Mouse (Mus musculus) bone marrow, adult 2 months (tissue): Measurements from ENCODE around the gene Homer2. TPM values are rescaled to one million over a fixed set of nuclear protein-coding genes. Genes with fewer than 3 reads are reported as not detected.

ENCODE experiments used
- H3K27ac ChIP-seq: fragments of 200-500 bp; 2 replicates; pipeline ENCODE4 v1.5.1; 2012; ENCODE audit warnings: low read depth, mild to moderate bottlenecking, control low read depth, inconsistent platforms, low read length; ENCODE audit not compliant: control insufficient read depth, poor library complexity, insufficient read depth
- H3K4me1 ChIP-seq: fragments of 200-500 bp; 2 replicates; pipeline ENCODE4 v1.6.1; 2011; ENCODE audit warnings: low read length; ENCODE audit not compliant: control insufficient read depth, insufficient read depth
- H3K4me3 ChIP-seq: fragments of 200-500 bp; replicated peaks from 2 replicates; pipeline ENCODE3; 2011; ENCODE audit warnings: mild to moderate bottlenecking, low read depth, low read length, control low read depth; ENCODE audit not compliant: control insufficient read depth
- CTCF ChIP-seq: fragments of 200-500 bp; IDR thresholded peaks from 2 replicates; pipeline ENCODE4 v1.5.1; 2011; ENCODE audit warnings: low read length, control low read depth; ENCODE audit not compliant: control insufficient read depth, insufficient read depth
- POLR2A ChIP-seq: fragments of 200-500 bp; IDR thresholded peaks from 2 replicates; pipeline ENCODE4 v1.6.1; 2011; ENCODE audit warnings: low read depth, mild to moderate bottlenecking, control low read depth, low read length, borderline replicate concordance; ENCODE audit not compliant: control insufficient read depth
- WGBS: fragments of 180-500 bp; shearing (Covaris S2); methylation state at CpG from one replicate; pipeline ENCODE4 v1.1.7; 2018; 5-methylcytosine and 5-hydroxymethylcytosine counted together
- polyA plus RNA-seq: library from polyadenylated mRNA; stranded (reverse); fragments of >200 nt; gene quantifications from 2 replicates; pipeline ENCODE4 v1.2.4, GENCODE M21; 2011; ENCODE audit warnings: low replicate concordance; ENCODE audit not compliant: missing spikeins, insufficient read depth, insufficient read length

Gene Homer2
- polyA plus RNA-seq, 1 experiment, result 2.1 TPM

DNA sequence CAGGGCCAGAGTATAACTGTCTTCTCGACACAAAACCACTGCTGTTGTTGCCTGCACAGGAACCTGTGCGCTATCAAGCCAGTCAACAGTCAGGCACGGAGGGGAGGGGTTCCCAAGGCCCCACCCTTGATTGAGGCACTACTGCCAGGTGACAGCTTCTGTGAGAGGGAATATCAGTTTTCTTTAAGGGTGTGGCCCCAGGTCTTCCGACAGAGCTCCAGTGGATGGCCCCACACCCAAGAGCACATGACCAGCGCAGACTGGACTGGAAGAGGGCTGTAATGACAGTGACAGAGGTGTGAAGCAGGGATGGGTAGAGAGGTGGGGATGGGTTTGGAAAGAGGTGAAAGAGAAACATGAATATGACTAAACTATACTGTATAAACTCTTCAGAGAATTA is 16.3 kb downstream of the Homer2 start:
- TF ChIP-seq CTCF, result no peak
- no peak for TF ChIP-seq POLR2A
- WGBS, result 73% methylated on average over 5 of the region's 5 CpGs
- H3K4me3 ChIP-seq, result no peak overlapping the region
- no peak overlapping the region for H3K27ac ChIP-seq
- H3K4me1 ChIP-seq, result no peaks in the 10 kb centered on the region

DNA sequence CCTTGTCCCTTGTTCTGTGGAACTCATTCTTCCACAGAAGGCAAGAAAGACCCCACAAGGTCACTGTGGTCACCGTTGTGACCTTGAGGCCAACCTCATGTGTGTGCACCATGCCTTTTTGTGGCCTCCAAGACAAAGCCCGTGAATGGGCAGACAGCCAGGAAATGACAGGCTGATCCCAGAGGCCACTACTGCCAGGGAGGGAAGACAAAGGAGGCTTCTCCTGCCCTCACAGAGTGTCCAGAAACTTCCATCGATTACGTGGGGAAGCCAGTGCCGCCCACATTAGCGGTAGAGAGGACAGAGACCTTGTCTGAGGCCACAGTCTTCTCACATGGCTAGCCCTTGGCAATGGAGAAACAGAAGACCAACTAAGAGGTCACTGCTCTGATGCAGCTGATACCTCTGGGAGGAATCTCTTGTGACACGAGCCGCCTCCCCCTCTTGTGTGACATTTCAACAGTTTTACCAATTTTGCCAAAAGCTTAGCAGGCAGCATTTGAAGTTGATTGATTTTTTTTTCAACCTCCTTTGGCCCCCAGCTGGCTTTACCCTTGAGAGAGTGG is 18.1 kb downstream of the Homer2 start:
- Histone ChIP-seq H3K4me1 (no peaks in the 10 kb centered on the region), H3K27ac (no peak overlapping the region), H3K4me3 (no peak overlapping the region)
- WGBS, result 75% methylated on average over 8 of the region's 8 CpGs
- no peak for TF ChIP-seq CTCF
- no peak for TF ChIP-seq POLR2A

DNA sequence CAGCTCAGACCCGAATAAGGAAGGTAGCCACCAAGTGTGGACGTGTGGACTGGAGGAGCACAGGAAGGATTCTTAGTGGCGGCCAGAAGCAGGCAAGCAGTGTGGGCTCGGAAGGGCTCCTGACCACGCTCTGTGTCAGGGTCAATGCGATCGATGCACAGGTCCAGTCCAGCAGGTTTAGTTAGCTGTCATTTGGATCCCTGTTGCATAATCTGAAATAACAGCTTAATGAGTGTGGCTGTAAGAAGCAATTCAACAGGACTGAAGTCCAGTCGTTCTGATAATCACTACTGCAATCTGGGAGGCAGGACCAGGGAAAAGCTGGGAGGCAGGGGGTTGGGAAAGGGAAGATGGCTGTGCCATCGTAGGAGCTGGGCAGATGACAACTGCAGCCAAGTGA is 18.9 kb downstream of the Homer2 start:
- H3K27ac ChIP-seq, result no peak overlapping the region
- 78% methylated on average over 9 of the region's 9 CpGs for WGBS

DNA sequence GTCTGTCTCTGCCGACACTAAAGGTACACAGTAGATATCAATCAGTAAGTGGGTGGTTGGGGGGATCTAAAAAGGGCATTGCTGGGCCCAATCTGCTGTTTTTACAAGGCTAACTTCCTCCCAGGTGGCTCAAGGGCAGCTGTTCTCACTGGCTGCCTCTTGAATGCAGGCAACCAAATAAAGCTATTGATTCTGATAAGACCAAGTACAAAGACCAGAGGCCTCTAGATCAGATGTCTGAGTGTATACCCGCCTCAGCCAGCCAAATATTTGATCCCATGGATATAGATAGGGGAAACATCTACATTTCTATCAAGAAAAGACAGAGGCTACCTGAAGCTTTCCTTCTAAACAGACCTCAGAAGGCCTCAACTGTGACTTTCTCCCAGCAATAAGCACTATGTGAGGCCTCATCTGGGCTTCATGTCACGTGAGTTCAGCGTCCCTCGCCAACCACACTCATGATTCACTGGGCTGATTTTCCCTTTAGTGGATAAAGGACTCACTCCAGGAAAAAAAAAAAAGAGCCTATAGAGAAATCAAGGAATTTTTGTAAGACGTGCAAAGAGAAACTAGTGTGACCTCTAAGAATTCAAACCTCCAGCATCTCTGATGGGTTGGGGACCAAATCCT is 19.5 kb downstream of the Homer2 start:
- no peaks in the 10 kb centered on the region for H3K4me1 ChIP-seq
- no peak for TF ChIP-seq CTCF
- no peak for TF ChIP-seq POLR2A
- H3K27ac ChIP-seq, result no peak overlapping the region
- H3K4me3 ChIP-seq, result no peak overlapping the region
- WGBS, result 81% methylated on average over 6 of the region's 6 CpGs

More for the DNA sequence above, 18.9 kb downstream of the Homer2 start:
- TF ChIP-seq POLR2A (no peak), CTCF (no peak)
- H3K4me3 ChIP-seq, result no peak overlapping the region
- H3K4me1 ChIP-seq, result no peaks in the 10 kb centered on the region

DNA sequence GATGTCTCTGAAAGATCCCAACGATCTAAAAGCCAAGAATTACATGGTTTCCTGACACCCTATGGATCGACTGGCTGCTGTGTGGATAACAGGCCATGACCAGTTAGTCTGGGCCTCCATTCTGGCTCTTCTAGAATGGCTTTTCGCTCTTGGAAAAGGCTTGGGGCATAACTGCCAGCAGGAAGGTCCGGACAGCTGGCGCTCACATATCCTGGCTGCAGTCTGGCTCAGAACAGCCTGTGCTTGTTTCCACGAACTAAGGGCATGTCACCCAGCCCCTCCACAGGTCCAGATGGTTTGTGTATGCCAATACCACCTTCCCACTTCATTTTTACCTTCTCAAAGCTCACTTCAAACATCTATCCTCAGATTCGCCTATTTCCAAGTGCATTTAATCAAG is 22.0 kb downstream of the Homer2 start:
- Histone ChIP-seq H3K4me3 (no peak overlapping the region), H3K27ac (no peak overlapping the region), H3K4me1 (no peaks in the 10 kb centered on the region)
- no peak for TF ChIP-seq CTCF
- TF ChIP-seq POLR2A, result no peak
- 70% methylated on average over 7 of the region's 7 CpGs for WGBS

- WGBS, result 70% methylated on average over 7 of the region's 7 CpGs
- Histone ChIP-seq H3K4me3 (no peak overlapping the region), H3K4me1 (no peaks in the 10 kb centered on the region), H3K27ac (no peak overlapping the region)
- TF ChIP-seq POLR2A, result no peak
- TF ChIP-seq CTCF, result no peak
Measured at GRCm38 (mm10) chr7:81683779-81684422, 23.4 kb downstream of the Homer2 start.

- 80% methylated on average over 3 of the region's 3 CpGs for WGBS
- no peaks in the 10 kb centered on the region for H3K4me1 ChIP-seq
- H3K4me3 ChIP-seq, result no peak overlapping the region
- TF ChIP-seq CTCF (no peak), POLR2A (no peak)
- no peak overlapping the region for H3K27ac ChIP-seq
Measured at GRCm38 (mm10) chr7:81681386-81681785, 25.9 kb downstream of the Homer2 start.

DNA sequence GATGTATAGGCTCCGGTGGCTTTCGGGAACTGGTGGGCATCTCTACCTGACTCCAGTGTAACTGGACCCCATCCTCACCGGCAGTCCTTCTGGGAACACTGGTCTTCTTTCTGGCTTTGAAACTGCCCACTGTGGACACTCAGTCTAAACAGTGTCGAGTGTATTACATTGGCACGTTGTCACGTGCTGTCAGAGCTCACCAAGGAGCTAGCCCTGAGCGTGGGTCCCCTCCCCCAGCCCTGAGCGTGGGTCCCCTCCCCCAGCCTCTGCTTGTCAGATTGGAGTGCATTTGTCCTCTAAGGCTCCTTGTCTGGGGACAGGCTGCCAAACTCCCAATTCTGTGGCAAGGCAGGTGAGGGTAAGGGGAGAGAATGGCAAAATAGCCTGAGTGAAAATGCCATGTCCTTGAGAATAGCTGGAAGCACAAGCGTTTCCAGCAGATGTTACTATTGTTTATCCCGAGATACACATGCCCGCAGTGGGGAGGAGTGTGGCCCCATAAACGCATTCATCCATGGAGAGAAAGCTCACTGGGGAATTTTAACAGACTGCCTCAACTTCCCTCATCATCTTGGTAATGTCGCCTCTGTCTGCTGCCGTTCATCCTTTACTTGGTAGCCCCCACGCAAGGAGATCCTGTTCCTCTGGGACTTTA is 33.8 kb downstream of the Homer2 start:
- Histone ChIP-seq H3K4me3 (no peak overlapping the region), H3K27ac (no peak overlapping the region), H3K4me1 (no peaks in the 10 kb centered on the region)
- WGBS, result 67% methylated on average over 15 of the region's 15 CpGs
- TF ChIP-seq CTCF (no peak), POLR2A (no peak)
